Mouse (Mus musculus) kidney, embryonic 15.5 days (tissue): ENCODE data around the gene Trpv2. TPM values are rescaled to one million over a fixed set of nuclear protein-coding genes. Genes with fewer than 3 reads are reported as not detected.
A peak's percentile ranks its signal among the peaks of the same experiment; 100 is the strongest.

Source experiments
- ATAC-seq: fragments of 200-750 bp; cut with Nextera tagmentation; replicated peaks from 2 replicates; pipeline ENCODE4 v1.8.0; 2017; ENCODE audit warnings: moderate TSS enrichment; ENCODE audit not compliant: low FRiP score
- H3K27ac ChIP-seq: fragments of 300-500 bp; sonication (generic); 2 replicates; pipeline ENCODE4 v1.5.1; 2015; ENCODE audit warnings: mild to moderate bottlenecking, inconsistent platforms
- H3K27me3 ChIP-seq: fragments of 300-500 bp; sonication (generic); 2 replicates; pipeline ENCODE4 v1.6.1; 2015; ENCODE audit warnings: inconsistent platforms
- H3K36me3 ChIP-seq: fragments of 300-500 bp; sonication (generic); 2 replicates; pipeline ENCODE4 v1.6.1; 2015; ENCODE audit warnings: inconsistent platforms
- H3K4me1 ChIP-seq: fragments of 300-500 bp; sonication (generic); 2 replicates; pipeline ENCODE4 v1.6.1; 2015; ENCODE audit warnings: inconsistent platforms
- H3K4me2 ChIP-seq: fragments of 300-500 bp; sonication (generic); 2 replicates; pipeline ENCODE4 v1.6.1; 2015; ENCODE audit warnings: moderate library complexity, mild to moderate bottlenecking, inconsistent platforms
- H3K4me3 ChIP-seq: fragments of 300-500 bp; sonication (generic); replicated peaks from 2 replicates; pipeline ENCODE4 v1.5.1; 2015; ENCODE audit warnings: mild to moderate bottlenecking, inconsistent platforms
- H3K9ac ChIP-seq: fragments of 300-500 bp; sonication (generic); 2 replicates; pipeline ENCODE4 v1.6.1; 2015; ENCODE audit warnings: mild to moderate bottlenecking, inconsistent platforms
- H3K9me3 ChIP-seq: fragments of 300-500 bp; sonication (generic); replicated peaks from 2 replicates; pipeline ENCODE4 v1.6.1; 2016; ENCODE audit warnings: inconsistent platforms
- whole genome bisulfite sequencing: fragments of 180-500 bp; shearing (Covaris S2); methylation state at CpG from one replicate; pipeline ENCODE4 v1.1.7; 2015; ENCODE audit warnings: mixed read lengths; 5-methylcytosine and 5-hydroxymethylcytosine counted together
- polyA plus RNA-seq: library from polyadenylated mRNA; unstranded; fragments of >200 nt; fragmentation: Nextera tagmentation; extraction: Ambion mirVana; gene quantifications from 2 replicates; pipeline ENCODE4 v1.2.1, GENCODE M21; 2015

The Trpv2 gene
- polyA plus RNA-seq, 1 experiment from 2014 or later: 6.4 TPM

DNA sequence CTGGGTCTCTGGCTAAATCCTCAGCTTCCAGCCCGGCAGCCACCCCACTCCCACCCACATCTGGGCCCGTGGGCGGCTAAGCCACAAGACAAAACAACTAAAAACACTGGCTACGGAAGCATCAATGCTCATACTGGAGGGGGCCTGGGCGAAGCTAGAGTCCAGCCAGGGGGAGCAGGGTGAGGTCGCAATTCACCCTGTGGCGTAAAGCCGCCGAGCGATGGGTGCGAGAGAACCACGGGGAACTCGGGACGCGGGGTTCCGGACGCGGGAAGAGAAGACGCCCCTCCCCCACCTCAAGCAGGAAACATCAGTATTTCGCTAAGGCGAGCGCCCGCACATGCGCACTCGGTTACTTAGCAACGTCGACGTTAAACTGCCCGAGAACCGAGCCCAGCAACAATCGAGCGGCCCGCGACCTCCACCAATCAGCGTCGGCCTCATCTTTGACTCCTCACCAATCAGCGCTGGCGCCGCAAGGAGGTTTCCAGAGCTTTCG is 23.5 kb upstream of the Trpv2 start, which contains the start of gene Ubb:
Gene Ubb, plus strand, starts transcription at position 445 of the 499 bp plus-strand sequence.
- H3K4me2 ChIP-seq: peak within 1 kb of the TSS; percentile 89
- H3K27me3 ChIP-seq: no peaks in the 10 kb centered on the region
- peak within 1 kb of the TSS; percentile 90 for H3K9ac ChIP-seq
- peak within 1 kb of the TSS; percentile 97 for H3K27ac ChIP-seq
- under 1% methylated on average over 40 of the region's 40 CpGs for WGBS
- H3K9me3 ChIP-seq: no peaks in the 10 kb centered on the region
- H3K4me1 ChIP-seq: peaks cover 35% of the 10 kb centered on the region
- H3K4me3 ChIP-seq: peak within 1 kb of the TSS; percentile 72
- H3K36me3 ChIP-seq: peaks cover 26% of the 10 kb centered on the region
- ATAC-seq: peak; percentile 96

DNA sequence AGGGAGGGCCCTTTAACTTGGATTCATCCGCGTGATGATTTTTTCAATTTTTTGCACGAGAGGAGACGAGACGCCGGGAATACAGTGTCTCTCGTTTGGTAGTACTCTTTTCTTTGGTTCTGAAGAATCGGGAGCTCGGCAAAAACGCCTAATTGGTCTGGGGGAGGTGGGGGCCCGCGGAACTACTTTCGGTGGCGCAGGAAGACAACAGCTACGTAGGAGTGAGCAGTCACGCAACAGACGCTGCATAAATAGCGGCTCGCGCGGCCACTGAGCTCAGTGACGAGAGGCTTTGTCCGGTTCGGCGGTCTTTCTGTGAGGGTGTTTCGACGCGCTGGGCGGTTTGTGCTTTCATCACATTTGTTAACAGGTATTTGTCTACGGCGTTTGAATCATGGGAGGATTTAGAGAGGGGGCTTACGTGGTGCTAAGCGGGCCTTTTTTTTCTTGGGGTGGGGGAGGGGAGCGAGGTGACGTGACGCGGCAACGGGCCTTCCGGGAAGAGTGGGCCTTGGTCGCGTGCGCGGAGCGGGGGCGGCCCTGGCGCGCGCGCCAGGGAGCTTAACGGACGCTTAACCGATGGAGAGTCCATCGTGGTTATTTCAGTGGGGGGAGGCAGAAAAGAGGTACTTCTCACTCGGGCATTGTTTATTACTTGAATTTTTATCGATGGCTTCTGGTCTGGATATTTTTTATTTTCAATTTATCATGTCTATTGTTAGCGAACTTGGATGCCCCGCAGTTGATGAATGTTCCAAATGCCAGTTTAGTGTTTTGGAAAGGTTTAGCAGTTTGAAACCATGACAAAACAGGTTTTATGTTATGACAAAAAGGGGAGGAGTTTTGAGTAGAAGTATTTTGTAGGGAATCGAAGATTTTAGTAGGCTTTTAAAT is 22.8 kb upstream of the Trpv2 start:
- Histone ChIP-seq H3K4me1 (peaks cover 35% of the 10 kb centered on the region), H3K4me3 (peak overlapping the region; percentile 72), H3K36me3 (peaks cover 26% of the 10 kb centered on the region), H3K27me3 (no peaks in the 10 kb centered on the region), H3K9ac (peak overlapping the region; percentile 79), H3K9me3 (no peaks in the 10 kb centered on the region), H3K4me2 (peak overlapping the region; percentile 89), H3K27ac (peak overlapping the region; percentile 97)
- ATAC-seq: peak; percentile 80
- WGBS: under 1% methylated on average over 58 of the region's 58 CpGs

DNA sequence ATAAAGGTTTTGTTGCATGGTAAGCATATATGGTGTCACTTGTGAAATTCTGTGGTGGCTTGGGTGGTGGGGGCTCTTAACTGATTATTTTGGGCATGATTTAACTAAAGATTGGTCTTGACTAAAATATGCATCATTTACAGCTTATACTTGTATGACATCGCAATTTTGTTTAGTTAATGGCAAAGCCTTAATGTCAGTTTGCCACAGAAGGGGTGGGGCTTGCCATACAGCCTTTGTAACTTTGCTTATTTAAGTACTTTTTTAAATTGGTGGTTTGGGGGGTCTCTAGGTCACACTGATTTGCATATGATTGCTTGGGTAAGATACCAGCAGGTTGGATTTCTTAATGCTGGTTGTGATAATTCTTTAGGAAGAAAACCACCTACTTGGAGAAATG is 21.1 kb upstream of the Trpv2 start:
- WGBS: 31% methylated on average over 1 of the region's 1 CpGs
- H3K9me3 ChIP-seq: no peaks in the 10 kb centered on the region
- ATAC-seq: no peak
- H3K4me3 ChIP-seq: peak overlapping the region; percentile 52
- no peaks in the 10 kb centered on the region for H3K27me3 ChIP-seq
- peaks cover 35% of the 10 kb centered on the region for H3K4me1 ChIP-seq
- peak overlapping the region; percentile 53 for H3K9ac ChIP-seq
- H3K36me3 ChIP-seq: peaks cover 26% of the 10 kb centered on the region
- peak overlapping the region; percentile 90 for H3K4me2 ChIP-seq
- H3K27ac ChIP-seq: no peak overlapping the region

DNA sequence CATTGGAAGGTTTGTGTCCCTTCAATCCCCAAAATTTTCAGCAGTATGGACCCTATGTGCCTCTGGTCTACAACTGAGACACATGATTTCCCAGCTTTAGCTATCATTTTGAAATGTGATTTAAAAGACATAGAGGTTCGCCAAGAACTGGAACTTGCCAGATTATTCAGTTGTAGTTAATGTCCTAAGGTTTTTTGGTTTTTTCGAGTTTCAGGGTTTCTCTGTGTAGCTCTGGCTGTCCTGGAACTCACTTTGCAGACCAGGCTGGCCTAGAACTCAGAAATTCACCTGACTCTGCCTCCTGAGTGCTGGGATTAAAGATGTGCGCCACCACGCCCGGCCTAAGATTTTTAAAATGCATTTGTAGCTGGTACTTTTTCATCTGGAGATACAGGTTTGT is 20.7 kb upstream of the Trpv2 start:
- no peak for ATAC-seq
- peaks cover 35% of the 10 kb centered on the region for H3K4me1 ChIP-seq
- peak overlapping the region; percentile 52 for H3K4me3 ChIP-seq
- H3K36me3 ChIP-seq: peaks cover 26% of the 10 kb centered on the region
- no peaks in the 10 kb centered on the region for H3K27me3 ChIP-seq
- H3K4me2 ChIP-seq: peak overlapping the region; percentile 90
- H3K9ac ChIP-seq: peak overlapping the region; percentile 53
- H3K27ac ChIP-seq: no peak overlapping the region
- WGBS: 80% methylated on average over 5 of the region's 5 CpGs
- no peaks in the 10 kb centered on the region for H3K9me3 ChIP-seq

DNA sequence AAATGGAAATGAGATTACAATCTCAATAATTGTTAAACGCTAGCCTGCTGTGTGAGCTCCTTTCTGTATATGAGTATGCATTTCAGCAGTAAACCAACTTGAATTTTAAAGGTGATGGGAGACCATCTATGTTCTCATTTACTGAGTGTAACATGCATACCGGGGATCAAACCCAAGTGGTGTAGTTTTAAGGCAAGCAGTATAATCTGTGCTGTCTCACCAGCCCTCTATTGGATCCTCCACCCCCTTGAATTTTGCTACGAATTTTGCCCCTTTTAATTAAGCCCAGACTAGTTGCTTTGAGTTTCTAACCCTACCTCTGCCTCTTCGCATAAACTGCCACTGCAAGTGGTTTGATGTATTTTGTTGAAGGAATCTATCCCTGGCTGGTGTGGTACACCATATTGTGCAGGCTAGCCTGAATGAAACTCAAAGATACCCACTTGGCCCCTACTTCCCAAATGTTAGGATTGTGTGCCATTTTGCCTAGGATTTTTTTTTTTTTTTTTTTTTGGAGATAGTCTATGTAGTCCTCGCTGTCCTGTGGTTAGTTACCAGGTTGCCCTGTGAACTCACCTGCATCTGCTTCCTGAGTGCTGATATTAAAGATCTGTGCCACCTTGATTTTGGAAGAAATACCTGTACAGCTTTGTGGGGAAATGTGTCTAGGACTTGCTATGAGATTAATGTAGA is 20.0 kb upstream of the Trpv2 start:
- Histone ChIP-seq H3K27ac (no peak overlapping the region), H3K27me3 (no peaks in the 10 kb centered on the region), H3K4me3 (peak overlapping the region; percentile 52), H3K36me3 (peaks cover 26% of the 10 kb centered on the region), H3K9ac (peak overlapping the region; percentile 53; the same call in 1 of the 2 replicates), H3K4me2 (peak overlapping the region; percentile 90), H3K9me3 (no peaks in the 10 kb centered on the region), H3K4me1 (peaks cover 38% of the 10 kb centered on the region)
- WGBS: 76% methylated on average over 5 of the region's 5 CpGs
- no peak for ATAC-seq

DNA sequence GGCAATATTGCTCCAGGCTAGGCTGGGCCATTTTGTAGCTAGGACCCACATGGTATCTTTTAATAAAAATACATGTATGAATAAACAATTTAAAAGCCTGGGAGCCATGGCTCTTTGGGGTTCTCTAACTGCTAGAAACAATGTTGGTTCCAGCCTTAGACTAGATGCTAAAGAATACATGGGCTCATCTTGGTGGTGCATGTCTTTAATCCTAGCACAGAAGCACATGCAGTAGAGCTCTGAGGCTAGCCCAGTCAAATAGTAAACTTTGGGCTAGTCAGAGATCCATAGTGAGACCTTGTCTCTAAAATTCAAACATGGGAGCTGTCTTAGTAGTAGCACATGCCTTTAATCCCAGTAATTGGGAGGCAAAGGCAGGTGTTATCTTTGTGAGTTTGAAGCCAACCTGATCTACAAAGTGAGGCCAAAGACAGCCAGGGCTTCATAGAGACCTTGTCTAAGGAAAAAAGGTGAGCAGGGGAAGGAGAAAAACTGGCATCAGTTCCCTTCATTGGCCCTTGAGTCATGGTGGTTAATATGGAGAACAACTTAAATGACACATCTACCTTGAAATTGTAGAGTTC is 19.3 kb upstream of the Trpv2 start:
- H3K4me1 ChIP-seq: peaks cover 35% of the 10 kb centered on the region
- H3K27me3 ChIP-seq: no peaks in the 10 kb centered on the region
- no peak overlapping the region for H3K9ac ChIP-seq
- peak overlapping the region; percentile 90 for H3K4me2 ChIP-seq
- H3K4me3 ChIP-seq: peak overlapping the region; percentile 52
- no peak overlapping the region for H3K27ac ChIP-seq
- ATAC-seq: no peak
- peaks cover 26% of the 10 kb centered on the region for H3K36me3 ChIP-seq
- H3K9me3 ChIP-seq: no peaks in the 10 kb centered on the region

DNA sequence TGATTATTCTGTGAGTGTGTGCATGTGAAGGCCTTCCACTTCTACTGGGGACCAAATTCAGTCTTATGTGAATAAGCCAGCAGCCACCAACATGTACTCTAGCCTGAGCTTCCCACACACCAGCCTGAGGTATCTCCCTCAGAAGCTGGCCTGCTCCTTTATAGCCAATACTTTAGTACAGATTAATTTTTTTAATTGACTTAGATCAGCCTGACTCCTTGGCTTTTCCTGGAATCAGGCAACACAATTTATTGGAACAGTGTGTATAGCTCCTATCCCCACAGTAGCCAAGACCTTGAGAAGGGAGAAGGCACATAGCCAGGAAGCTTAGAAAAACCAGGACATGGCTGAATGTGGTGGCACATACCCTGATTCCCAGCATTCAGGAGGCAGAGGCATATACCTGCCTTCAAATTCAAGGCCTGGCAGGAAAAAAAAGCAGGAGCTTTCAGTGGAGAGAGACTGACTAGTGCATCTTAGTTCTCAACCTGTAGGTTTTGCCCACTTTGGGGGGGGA is 18.3 kb upstream of the Trpv2 start:
- Histone ChIP-seq H3K27me3 (no peaks in the 10 kb centered on the region), H3K36me3 (peaks cover 26% of the 10 kb centered on the region), H3K4me1 (peaks cover 41% of the 10 kb centered on the region), H3K4me2 (no peak overlapping the region), H3K9ac (no peak overlapping the region), H3K27ac (peak overlapping the region; percentile 9; the same call in 1 of the 2 replicates), H3K4me3 (no peak overlapping the region), H3K9me3 (no peaks in the 10 kb centered on the region)
- no peak for ATAC-seq

DNA sequence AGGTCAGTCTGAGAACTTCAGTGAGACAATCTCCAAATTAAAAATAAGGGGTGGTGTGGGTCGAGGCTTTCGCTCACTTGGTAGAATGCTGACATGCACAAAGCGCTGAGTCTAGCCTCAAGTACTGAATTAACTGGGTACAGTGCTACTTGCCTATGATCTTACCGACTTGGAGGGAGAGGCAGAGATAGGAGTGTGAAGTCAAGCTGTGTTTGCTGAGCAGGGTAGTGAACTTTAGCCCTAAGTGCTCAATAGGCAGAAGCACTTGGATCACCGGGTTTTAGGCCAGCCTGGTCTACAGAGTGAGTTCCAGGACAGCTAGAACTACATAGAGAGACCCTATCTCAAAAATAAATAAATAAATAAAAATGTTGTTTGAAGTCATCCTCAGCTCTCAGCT is 17.1 kb upstream of the Trpv2 start:
- Histone ChIP-seq H3K27ac (no peak overlapping the region), H3K36me3 (peaks cover 26% of the 10 kb centered on the region), H3K9me3 (no peaks in the 10 kb centered on the region), H3K4me3 (no peak overlapping the region), H3K4me2 (no peak overlapping the region), H3K27me3 (no peaks in the 10 kb centered on the region), H3K9ac (no peak overlapping the region), H3K4me1 (peaks cover 43% of the 10 kb centered on the region)
- no peak for ATAC-seq
- WGBS: 68% methylated on average over 5 of the region's 5 CpGs

DNA sequence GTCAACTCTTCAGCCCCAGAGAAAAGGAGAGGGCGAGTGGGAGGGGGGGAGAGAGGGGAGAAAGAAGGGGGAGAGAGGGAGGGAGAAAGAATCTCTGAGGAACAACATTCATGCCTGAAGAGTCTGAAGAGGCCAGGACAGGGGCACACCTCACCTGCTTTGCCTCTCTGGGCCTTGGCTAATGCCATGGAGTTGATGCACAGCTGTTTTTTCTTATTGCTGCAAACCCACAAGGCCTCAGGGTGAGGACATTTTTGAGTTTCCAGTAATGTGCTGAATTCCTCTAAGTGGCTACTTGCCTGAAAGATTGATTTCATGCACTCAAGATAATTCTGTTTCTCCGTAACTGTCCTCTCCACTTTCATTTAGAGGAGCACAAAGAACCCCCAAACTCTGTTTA is 16.1 kb upstream of the Trpv2 start:
- Histone ChIP-seq H3K27ac (0 out of 2 replicates have a peak overlapping the region, but pooled peaks have one; percentile 32), H3K4me2 (no peak overlapping the region), H3K9ac (no peak overlapping the region), H3K27me3 (no peaks in the 10 kb centered on the region), H3K4me3 (no peak overlapping the region), H3K36me3 (peaks cover 23% of the 10 kb centered on the region), H3K4me1 (peaks cover 42% of the 10 kb centered on the region), H3K9me3 (no peaks in the 10 kb centered on the region)
- ATAC-seq: no peak
- 57% methylated on average over 2 of the region's 2 CpGs for WGBS

DNA sequence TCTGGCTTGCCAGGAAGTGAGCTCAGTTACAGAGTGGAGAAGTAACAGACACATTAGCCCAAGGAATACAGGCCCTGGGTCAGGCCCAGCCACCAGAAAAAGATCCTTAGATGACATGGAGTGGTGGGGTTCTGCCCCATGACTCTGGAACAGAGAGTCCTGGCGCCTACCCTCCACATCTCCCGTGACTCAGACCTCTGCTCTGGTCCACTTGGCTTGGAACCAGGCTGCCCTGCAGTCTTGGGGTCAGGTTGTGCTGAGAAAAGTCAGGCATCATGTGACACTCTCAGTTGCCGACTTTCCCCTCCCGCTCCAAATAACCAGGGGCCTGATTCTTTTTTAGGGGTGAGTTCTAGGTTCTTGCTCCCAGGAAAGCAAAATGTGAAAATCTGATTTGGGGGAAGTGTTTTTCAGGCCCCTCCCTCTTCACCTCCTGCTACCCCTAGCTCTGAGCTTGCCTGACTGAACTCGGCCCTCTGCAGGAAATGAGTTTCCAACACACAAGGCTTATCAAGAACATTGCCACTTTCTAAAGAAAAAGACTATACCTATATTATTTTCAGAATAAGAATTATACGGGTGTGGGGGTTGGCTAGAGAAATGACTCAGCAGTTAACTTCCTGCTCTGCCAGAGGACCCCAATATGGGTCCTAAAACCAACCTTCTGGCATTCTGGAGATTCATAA is 15.2 kb upstream of the Trpv2 start:
- H3K4me2 ChIP-seq: no peak overlapping the region
- no peaks in the 10 kb centered on the region for H3K27me3 ChIP-seq
- WGBS: 23% methylated on average over 6 of the region's 6 CpGs
- H3K4me3 ChIP-seq: no peak overlapping the region
- 0 out of 2 replicates have a peak overlapping the region, but pooled peaks have one; percentile 32 for H3K27ac ChIP-seq
- no peak overlapping the region for H3K9ac ChIP-seq
- ATAC-seq: peak; percentile 38; the same call in 1 of the 2 replicates
- H3K4me1 ChIP-seq: peaks cover 32% of the 10 kb centered on the region
- H3K9me3 ChIP-seq: no peaks in the 10 kb centered on the region
- peaks cover 14% of the 10 kb centered on the region for H3K36me3 ChIP-seq

DNA sequence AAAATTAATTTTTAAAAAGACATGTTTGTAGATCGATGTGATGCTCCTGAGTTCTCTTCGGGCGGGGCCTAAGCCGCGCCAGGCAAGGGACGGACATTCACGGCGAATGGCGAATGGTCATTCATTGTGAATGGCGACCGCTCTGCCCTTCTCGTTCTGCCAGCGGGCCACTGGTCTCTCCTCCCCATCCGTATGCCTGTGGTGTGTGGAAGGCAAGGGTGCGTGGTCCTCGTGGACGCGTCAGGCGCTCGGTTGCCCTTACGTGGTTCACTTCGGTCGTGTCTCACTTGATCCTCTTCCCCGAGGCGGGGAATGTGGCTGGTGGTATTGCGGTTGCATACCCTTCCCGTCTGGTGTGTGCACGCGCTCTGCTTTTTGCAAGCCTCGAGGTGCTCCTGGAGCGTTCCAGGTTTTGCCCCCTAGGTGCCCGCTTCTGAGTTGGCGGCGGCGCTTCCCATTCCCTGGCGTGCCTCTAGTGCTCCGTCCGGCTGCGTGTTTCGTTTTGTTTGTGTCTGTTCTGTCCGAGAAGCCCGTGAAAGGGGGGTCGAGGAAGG is 13.7 kb upstream of the Trpv2 start:
- H3K9me3 ChIP-seq: no peaks in the 10 kb centered on the region
- H3K9ac ChIP-seq: peak overlapping the region; percentile 25; the same call in 1 of the 2 replicates
- H3K4me3 ChIP-seq: peak overlapping the region; percentile 42
- WGBS: 37% methylated on average over 43 of the region's 43 CpGs
- H3K4me2 ChIP-seq: peak overlapping the region; percentile 76
- peaks cover 18% of the 10 kb centered on the region for H3K4me1 ChIP-seq
- no peak for ATAC-seq
- no peak overlapping the region for H3K27ac ChIP-seq
- peaks cover under 1% of the 10 kb centered on the region; the same call in 1 of the 2 replicates for H3K36me3 ChIP-seq
- no peaks in the 10 kb centered on the region for H3K27me3 ChIP-seq
